Mouse (Mus musculus) heart, adult 8-10 months (tissue): ENCODE measurements around the gene Mgat5. TPM values are rescaled to one million over a fixed set of nuclear protein-coding genes. Genes with fewer than 3 reads are reported as not detected.

ENCODE experiments used
- DNase-seq: peaks from one replicate; pipeline ENCODE4 v3.0.0; 2022; ENCODE audit warnings: low spot score
- total RNA-seq, 4 experiments: library from RNA; stranded (reverse); gene quantifications; 2 replicates each; pipeline ENCODE4 v1.2.4; 2022

Mgat5 gene
- 10 to 100 TPM; 11.8 to 15.5 (median 15.1) TPM for total RNA-seq

DNA sequence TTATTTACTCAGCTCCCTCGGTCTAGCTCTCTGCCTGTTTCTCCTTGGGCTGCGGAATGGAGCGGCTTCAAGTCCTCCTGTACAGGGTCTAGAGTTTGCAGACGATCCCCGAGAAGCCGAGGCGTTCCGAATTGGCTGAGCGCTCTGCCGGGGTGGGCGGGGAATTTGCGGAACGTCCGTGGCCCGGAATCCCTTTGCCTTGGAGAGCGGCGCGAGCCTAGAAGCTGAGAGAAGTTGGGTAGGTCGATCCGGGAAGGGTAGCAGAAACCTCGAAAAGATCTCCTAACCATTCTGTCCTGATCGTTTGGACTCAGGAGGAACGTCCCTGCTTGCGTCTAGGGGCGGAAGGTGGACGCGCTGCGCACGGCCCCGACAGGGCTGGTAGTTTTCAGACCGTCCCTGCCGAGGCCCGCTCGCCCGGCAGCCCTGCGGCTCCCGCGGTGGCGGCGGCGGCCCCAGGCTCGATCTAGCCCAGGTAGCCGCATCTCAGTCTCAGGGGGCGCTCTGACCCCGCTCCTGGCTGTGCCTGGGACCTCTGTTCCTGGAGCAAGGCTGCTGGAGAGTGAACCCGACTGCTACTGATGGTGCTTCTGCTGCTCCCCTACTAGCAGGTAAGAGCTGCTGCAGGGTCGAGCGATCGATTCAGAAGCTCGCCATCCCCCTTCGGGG is at the start of gene Mgat5:
Gene Mgat5, plus strand, starts transcription at position 199 of the 669 bp plus-strand sequence.
- DNase-seq: peak; percentile 93

DNA sequence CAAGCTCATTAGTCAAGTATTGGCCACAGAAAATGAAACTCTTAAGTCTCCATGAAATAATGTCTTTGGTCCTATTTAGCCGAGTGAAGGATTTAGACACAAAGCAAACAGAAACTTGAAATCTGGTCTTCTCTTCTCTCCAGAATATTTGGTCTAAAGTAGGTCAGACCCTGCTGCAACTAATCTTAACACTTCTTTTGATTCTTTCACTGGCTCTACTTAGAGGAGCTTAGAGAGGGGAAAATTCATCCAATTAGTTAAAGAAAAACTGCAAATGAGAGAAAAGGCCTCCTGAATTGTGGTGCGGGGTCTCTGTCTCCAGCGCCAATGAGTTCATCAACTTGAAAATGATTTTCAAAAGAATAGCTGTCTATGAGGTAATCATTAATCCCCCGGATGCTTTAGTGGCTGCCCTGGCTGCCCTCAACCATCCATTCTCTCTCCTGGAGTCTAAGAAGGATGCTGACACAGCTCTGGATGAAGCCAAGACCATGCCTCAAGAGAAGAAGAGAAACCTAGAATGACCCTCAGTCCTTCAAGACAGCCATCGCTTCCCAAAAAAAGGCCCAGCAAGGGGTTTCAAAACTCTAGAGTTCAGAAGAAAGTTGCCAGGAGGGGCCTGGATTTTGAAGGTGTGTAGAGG is 44.6 kb upstream of the Mgat5 start:
- no peak for DNase-seq

DNA sequence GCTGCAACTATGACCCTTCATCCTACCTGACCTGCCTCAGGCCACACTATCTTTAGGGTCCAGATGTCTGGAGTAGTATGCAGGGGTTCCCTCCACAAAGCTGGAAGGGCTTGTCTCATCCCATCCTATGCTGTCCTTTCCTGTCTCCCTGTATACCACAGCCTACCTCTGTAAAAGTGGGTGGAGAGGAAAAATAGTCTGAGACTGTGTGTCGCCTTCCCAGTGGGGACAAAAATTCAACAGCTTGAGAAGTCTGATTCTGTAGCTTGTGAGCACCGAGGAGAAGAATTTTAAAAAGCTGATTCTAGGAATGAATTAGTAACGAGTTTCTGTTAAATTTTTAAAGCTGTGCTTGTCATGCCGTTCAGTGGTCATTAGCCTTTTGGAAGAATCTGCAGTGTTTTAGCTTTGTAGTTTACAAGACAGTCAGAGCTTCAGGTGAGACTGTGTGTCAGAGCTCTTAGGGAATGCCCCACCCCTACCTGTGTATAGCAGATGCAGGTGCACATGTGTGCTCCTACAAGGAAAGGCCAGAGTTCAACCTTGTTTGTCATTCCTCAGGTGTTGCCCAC is 40.1 kb upstream of the Mgat5 start:
- no peak for DNase-seq

DNA sequence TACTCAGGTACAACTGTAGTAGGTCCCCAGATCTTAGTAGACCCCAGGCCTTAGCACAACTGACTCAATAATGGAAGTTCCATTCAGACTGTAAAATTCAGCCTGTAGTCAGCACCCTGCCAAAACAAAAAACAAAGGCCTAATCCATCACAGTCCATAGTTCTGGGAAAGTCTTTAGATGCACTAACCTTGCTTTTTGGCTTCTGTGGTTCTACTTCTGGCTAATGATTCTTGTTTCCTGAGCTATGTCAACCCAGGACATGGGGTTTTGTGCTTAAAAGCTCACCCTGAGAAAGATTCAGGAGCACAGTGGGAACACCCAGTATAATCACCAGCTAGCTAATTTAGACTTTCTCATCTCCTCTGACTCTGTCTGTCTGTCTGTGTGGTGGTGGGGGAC is 38.3 kb upstream of the Mgat5 start:
- DNase-seq: no peak

DNA sequence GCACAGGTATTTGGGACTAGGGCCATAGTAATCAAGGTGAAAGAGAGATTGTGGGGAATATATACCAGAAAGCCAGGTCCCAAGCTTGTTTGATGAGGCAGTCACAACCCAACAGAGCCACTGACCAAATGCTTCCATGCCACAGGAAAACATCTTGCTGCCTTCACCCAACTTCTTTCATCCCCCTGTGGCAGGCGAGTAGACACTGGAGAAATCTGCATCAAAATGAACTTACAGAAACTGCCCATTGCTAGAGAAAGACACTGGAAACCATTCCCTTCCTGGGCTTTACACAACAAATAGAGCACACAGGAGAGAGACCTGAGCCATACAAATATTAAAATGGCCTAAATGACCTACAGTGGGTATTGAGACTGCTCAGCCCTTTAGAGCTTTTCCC is 37.2 kb upstream of the Mgat5 start:
- no peak for DNase-seq

GRCm38 (mm10) chr1:127168205-127168604 is 36.6 kb upstream of the Mgat5 start:
- DNase-seq: no peak

GRCm38 (mm10) chr1:127169516-127169915 is 35.3 kb upstream of the Mgat5 start:
- no peak for DNase-seq

GRCm38 (mm10) chr1:127171361-127171760 is 33.5 kb upstream of the Mgat5 start:
- no peak for DNase-seq

- peak; percentile 13 for DNase-seq
Measured at GRCm38 (mm10) chr1:127173448-127173847, 31.4 kb upstream of the Mgat5 start.

- DNase-seq: no peak
Measured at GRCm38 (mm10) chr1:127192396-127192795, 12.4 kb upstream of the Mgat5 start.

DNA sequence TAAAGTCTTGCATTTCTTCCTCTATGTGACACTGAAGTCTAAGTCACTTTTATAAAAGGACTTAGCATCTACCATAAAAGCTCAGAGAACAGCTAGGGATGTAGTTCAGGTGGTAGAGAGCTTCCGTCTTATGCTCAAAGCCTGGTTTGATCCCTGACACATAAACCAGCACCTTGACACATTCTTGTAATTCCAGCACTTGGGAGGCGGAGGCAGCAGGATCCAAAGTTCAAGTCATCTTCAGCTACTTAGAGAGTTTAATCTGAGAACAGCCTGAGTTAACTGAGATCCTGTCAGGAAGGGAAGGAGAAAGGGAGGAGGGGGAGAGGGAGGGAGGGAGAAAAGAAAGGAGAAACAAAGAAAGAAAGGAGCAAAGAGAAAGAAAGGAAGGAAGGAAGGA is 5.6 kb upstream of the Mgat5 start:
- no peak for DNase-seq

GRCm38 (mm10) chr1:127202360-127202759 is 2.5 kb upstream of the Mgat5 start:
- DNase-seq: no peak

GRCm38 (mm10) chr1:127203231-127203764 is 1.5 kb upstream of the Mgat5 start:
- DNase-seq: peak; percentile 70

GRCm38 (mm10) chr1:127205501-127206019 is 745 bp downstream of the Mgat5 start:
- no peak for DNase-seq

DNA sequence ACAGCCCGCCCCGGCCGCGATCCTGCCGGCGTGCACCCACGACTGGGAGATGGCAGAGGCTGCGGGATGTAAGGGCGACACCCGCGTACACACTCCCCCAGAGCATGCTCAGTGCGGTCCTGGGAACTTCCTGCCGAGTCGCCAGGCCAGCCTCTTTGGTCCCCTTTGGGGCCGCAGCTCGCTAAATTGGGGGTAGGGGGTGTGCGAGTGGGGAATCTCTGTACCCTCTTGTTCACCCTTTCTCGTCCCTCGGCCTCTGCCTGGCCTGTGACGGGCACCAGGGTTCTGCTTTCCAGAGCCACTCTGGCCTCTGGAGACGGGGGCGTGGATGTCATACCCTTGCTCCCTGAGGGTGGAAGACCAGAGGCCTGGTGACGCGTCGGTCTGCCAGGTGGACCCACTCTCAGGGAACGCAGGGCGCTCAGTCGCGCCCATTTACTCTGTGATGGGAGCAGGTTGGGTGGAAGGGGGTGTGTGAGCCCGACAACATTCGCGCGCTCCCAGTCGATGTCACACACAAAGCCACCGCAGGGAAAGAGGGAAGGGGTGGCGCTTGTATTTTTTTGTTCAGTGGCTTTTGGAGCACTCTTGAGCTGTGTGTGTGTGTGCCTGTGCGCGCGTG is 1.3 kb downstream of the Mgat5 start:
- DNase-seq: peak; percentile 55

DNA sequence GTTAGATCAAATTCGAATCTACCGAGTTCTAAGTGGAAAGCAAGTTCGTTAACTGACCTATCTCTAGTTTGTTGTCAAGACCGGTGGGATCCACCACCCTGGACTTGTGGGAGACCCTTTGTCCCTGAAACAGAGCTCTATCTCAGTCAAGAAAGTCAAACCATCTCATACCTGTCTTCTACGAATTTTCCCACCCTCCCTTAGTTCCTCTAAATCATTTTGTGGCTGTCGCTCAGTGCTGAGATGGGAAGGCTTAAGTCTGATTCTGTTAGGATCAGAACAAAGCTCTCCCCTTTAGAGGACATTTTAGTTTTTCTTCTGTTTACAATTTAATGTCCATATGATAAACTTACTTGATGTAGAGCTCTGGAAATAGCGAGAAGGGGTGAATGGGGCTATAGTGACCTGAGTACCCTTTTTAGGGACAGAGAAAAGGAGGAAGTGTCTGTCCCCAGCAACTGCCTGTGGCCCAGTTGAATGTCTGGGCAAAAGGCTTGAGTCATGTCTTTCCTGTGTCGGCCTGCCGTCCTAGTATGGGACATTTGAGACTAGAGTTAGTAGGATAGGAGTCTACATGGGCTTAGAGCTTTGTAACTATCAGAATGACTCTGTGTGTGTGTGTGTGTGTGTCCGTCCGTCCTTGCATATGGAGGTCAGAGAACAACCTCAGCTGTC is 2.2 kb downstream of the Mgat5 start:
- DNase-seq: peak; percentile 8

- no peak for DNase-seq
Measured at GRCm38 (mm10) chr1:127208167-127208566, 3.4 kb downstream of the Mgat5 start.

DNA sequence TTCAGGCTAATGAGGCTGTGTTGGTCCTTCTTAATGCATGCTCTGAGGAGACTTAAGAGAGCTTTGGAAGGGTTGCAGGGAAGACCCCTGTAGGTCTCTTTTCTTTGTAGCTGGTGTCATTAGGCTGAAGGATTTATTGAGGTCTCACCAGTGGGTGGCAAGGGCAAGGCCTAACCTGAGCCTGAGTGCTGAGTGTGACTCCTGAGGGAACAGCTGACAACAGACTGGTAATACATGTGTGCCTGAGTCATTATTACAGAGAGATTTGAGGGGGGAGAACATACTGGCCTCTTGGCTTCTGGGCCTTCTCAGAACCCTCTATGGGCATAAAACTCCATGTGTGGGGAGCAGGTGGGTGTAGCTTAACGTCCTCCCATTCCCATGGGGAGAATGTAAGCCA is 8.0 kb downstream of the Mgat5 start:
- DNase-seq: no peak

DNA sequence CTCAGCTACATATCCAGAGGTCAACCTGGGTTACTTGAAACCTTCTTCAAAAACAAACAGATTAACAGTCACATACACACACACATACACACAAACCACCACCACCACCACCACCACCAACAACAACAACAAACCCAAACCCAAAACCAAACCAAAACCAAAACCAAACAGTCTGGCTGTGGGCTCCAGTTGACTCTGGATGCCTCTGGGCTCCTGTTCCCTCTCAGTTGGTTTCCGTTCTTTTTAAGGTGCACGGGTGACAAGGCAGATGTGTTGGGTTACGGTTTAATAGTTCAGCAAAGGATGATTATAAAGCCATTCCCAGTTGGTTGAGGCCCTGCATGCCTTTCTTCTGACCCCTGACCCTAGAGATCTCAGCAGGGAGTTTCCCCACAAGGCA is 8.6 kb downstream of the Mgat5 start:
- no peak for DNase-seq

- no peak for DNase-seq
Measured at GRCm38 (mm10) chr1:127214585-127215232, 9.9 kb downstream of the Mgat5 start.

GRCm38 (mm10) chr1:127216979-127217378 is 12.2 kb downstream of the Mgat5 start:
- DNase-seq: no peak
